Mouse (Mus musculus) liver, postnatal 0 days (tissue): ENCODE measurements around the gene Tut4.

Experiments used
- CTCF ChIP-seq: sonication (generic); IDR thresholded peaks from 2 replicates; pipeline ENCODE4 v1.5.1; 2016; ENCODE audit warnings: antibody characterized with exemption, low read depth
- EP300 ChIP-seq: IDR thresholded peaks from 2 replicates; pipeline ENCODE4 v1.6.1; 2016; ENCODE audit warnings: antibody characterized with exemption, low read depth, mild to moderate bottlenecking

GRCm38 (mm10) chr4:108601870-108602269 is 142.6 kb downstream of the Tut4 start:
- TF ChIP-seq CTCF (no peak), EP300 (no peak)
